Mouse (Mus musculus) myocyte (in vitro differentiated cells): Measurements from ENCODE around the gene Slc17a5. TPM values are rescaled to one million over a fixed set of nuclear protein-coding genes. Genes with fewer than 3 reads are reported as not detected.

ENCODE experiments used
- H3K27me3 ChIP-seq: one replicate; pipeline ENCODE4 v1.6.1; 2011; ENCODE audit not compliant: control insufficient read depth, insufficient read depth, insufficient read length
- H3K36me3 ChIP-seq: one replicate; pipeline ENCODE4 v1.6.1; 2011; ENCODE audit not compliant: control insufficient read depth, insufficient read depth
- H3K4me2 ChIP-seq: one replicate; pipeline ENCODE4 v1.6.1; 2011; ENCODE audit warnings: low read depth, control low read depth
- H3K4me3 ChIP-seq: one replicate; pipeline ENCODE4 v1.5.1; 2011; ENCODE audit warnings: mild to moderate bottlenecking, control low read depth, moderate library complexity
- H3K79me2 ChIP-seq: one replicate; pipeline ENCODE4 v1.6.1; 2011; ENCODE audit not compliant: control insufficient read depth, insufficient read depth
- H3ac ChIP-seq: one replicate; pipeline ENCODE4 v1.6.1; 2011; ENCODE audit not compliant: control insufficient read depth, insufficient read length
- CEBPB ChIP-seq: IDR thresholded peaks from 2 replicates; pipeline ENCODE4 v1.6.1; 2011; ENCODE audit warnings: mild to moderate bottlenecking, moderate library complexity; ENCODE audit not compliant: poor library complexity, insufficient read depth, severe bottlenecking
- E2F4 ChIP-seq: IDR thresholded peaks from one replicate; pipeline ENCODE4 v1.6.1; 2011; ENCODE audit warnings: mild to moderate bottlenecking, control low read depth, moderate library complexity; ENCODE audit not compliant: insufficient read depth
- MAX ChIP-seq: IDR thresholded peaks from one replicate; pipeline ENCODE4 v1.6.1; 2011; ENCODE audit warnings: low read depth, mild to moderate bottlenecking, control low read depth
- MYOD1 ChIP-seq, 3 experiments: IDR thresholded peaks; one replicate each; pipeline ENCODE4 v1.6.1; 2011; ENCODE audit warnings: control low read depth in 2 of 3, low read depth in 2 of 3, mild to moderate bottlenecking in 2 of 3, moderate library complexity in 1 of 3; ENCODE audit not compliant: insufficient read length in 2 of 3, control insufficient read depth in 1 of 3
- MYOG ChIP-seq, 3 experiments: IDR thresholded peaks; one replicate each; pipeline ENCODE4 v1.6.1; 2011; ENCODE audit warnings: control low read depth in 2 of 3, low read depth in 2 of 3, mild to moderate bottlenecking in 2 of 3; ENCODE audit not compliant: insufficient read length in 2 of 3, control insufficient read depth in 1 of 3, insufficient read depth in 1 of 3
- POLR2A ChIP-seq: IDR thresholded peaks from one replicate; pipeline ENCODE4 v1.6.1; 2011; ENCODE audit warnings: low read depth, mild to moderate bottlenecking, control low read depth, moderate library complexity; ENCODE audit not compliant: insufficient read length
- POLR2AphosphoS2 ChIP-seq: IDR thresholded peaks from one replicate; pipeline ENCODE4 v1.6.1; 2011; ENCODE audit warnings: low read depth, control low read depth; ENCODE audit not compliant: insufficient read length
- REST ChIP-seq: IDR thresholded peaks from one replicate; pipeline ENCODE4 v1.6.1; 2011; ENCODE audit warnings: mild to moderate bottlenecking, control low read depth, moderate library complexity; ENCODE audit not compliant: insufficient read depth, insufficient read length
- SRF ChIP-seq: IDR thresholded peaks from one replicate; pipeline ENCODE4 v1.6.1; 2011; ENCODE audit warnings: low read depth; ENCODE audit not compliant: control insufficient read depth, insufficient read length
- TCF12 ChIP-seq: IDR thresholded peaks from one replicate; pipeline ENCODE4 v1.6.1; 2011; ENCODE audit warnings: mild to moderate bottlenecking, control low read depth; ENCODE audit not compliant: poor library complexity, insufficient read depth, severe bottlenecking
- TCF3 ChIP-seq: IDR thresholded peaks from one replicate; pipeline ENCODE4 v1.6.1; 2011; ENCODE audit warnings: low read depth, control low read depth; ENCODE audit not compliant: insufficient read length
- USF1 ChIP-seq: IDR thresholded peaks from one replicate; pipeline ENCODE4 v1.6.1; 2011; ENCODE audit warnings: low read depth, mild to moderate bottlenecking, control low read depth, moderate library complexity
- polyA plus RNA-seq: library from polyadenylated mRNA; unstranded; fragments of >200 nt; fragmentation: generic; extraction: Trizol; gene quantifications from one replicate; pipeline ENCODE4 v1.2.1, GENCODE M21; 2012; ENCODE audit warnings: missing spikeins

Gene Slc17a5
- polyA plus RNA-seq, 1 experiment: 4.7 TPM

- Histone ChIP-seq H3K4me3 (no peak overlapping the region), H3K27me3 (no peaks in the 10 kb centered on the region), H3K79me2 (no peaks in the 10 kb centered on the region), H3K4me2 (peak overlapping the region; percentile 76), H3K36me3 (no peaks in the 10 kb centered on the region), H3ac (no peak overlapping the region)
- no peak for TF ChIP-seq POLR2A
- TF ChIP-seq TCF12: no peak
- TF ChIP-seq TCF3: no peak
- no peak for TF ChIP-seq USF1
- TF ChIP-seq E2F4: no peak
- TF ChIP-seq POLR2AphosphoS2: no peak
Measured at GRCm38 (mm10) chr9:78505223-78505622, 82.6 kb downstream of the Slc17a5 start.

GRCm38 (mm10) chr9:78504679-78505078 lies 83.2 kb downstream of the Slc17a5 start:
- H3K4me3 ChIP-seq: peak overlapping the region; percentile 12
- peak in 2 of 3 experiments; percentile 41 to 49 for TF ChIP-seq MYOD1 (IDR thresholded peaks at IDR 0.05; ENCODE audit: control insufficient read depth in 1 of 3, insufficient read length in 2 of 3, low read depth in 2 of 3)
- no peak for TF ChIP-seq SRF
- peak in 1 of 3 experiments; percentile 73 for TF ChIP-seq MYOG (IDR thresholded peaks at IDR 0.05; ENCODE audit: control insufficient read depth in 1 of 3, insufficient read depth in 1 of 3, insufficient read length in 2 of 3, low read depth in 2 of 3)
- peak; percentile 35 for TF ChIP-seq POLR2A
- peak overlapping the region; percentile 76 for H3K4me2 ChIP-seq
- H3K79me2 ChIP-seq: no peaks in the 10 kb centered on the region
- H3K36me3 ChIP-seq: no peaks in the 10 kb centered on the region
- no peak overlapping the region for H3ac ChIP-seq
- H3K27me3 ChIP-seq: no peaks in the 10 kb centered on the region

DNA sequence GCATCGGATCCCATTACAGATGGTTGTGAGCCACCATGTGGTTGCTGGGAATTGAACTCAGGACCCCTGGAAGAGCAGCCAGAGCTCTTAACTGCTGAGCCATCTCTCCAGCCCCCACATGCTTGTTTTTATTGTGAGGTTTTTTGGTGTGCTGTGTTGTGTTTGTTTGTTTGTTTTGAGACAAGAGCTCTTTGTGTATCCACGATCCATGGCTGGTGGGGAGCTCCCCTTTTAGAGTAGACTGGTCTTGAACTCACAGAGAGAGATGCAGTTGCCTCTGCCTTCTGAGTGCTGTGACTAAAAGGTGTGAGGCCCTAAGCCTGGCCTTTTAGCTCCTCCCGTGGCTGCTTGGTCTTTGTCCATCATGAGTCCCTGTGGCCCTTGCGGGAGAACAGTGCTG lies 83.7 kb downstream of the Slc17a5 start:
- H3K4me3 ChIP-seq: peak overlapping the region; percentile 12
- H3K36me3 ChIP-seq: no peaks in the 10 kb centered on the region
- H3ac ChIP-seq: no peak overlapping the region
- H3K79me2 ChIP-seq: no peaks in the 10 kb centered on the region
- peak overlapping the region; percentile 76 for H3K4me2 ChIP-seq
- no peaks in the 10 kb centered on the region for H3K27me3 ChIP-seq
- TF ChIP-seq USF1 (no peak), MAX (no peak), POLR2AphosphoS2 (no peak), MYOD1 (IDR thresholded peaks at IDR 0.05; ENCODE audit: control insufficient read depth in 1 of 3, insufficient read length in 2 of 3, low read depth in 2 of 3) (no peak), TCF3 (no peak), POLR2A (no peak), MYOG (IDR thresholded peaks at IDR 0.05; ENCODE audit: control insufficient read depth in 1 of 3, insufficient read depth in 1 of 3, insufficient read length in 2 of 3, low read depth in 2 of 3) (no peak), SRF (no peak), TCF12 (no peak)

DNA sequence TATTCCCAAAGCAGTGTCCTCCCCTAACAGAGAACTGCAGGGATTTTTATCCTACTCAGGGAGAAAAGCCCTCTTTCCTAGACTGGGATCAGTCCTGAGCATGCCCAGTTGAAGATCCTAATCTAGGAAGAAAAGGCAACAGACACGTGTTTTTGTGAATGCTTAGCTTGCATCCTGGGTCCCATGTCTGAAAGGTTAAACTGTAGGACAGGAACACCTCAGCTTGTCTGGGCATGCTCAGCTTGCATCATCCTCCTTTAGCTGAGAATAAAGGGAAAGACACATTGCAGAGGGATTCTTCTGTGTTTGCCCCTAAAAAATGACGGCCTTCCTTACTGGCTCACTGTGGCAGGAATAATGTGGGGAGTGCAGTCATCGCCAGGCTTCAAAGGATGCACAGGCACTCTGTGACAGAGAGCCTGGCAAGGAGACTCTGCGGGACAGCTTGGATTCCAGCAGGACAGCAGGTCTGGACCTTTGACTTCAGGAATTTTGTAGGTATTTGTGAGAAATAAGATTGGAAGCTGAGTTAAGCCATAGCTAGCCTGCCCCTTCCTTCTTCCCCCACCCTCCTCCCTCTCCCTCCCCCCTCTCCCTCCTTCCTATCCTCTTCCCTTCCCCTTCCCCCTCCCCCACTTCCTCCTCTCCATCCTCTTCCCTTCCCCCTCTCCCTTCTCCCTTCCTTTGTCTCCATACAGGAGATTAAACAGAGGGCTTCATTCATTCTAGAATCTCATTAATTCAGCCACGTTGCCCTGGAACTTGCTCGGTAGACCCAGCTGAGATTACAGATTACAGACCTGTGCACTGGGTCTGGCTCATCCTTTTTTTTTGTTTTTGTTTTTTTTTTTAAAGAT lies 84.4 kb downstream of the Slc17a5 start:
- Histone ChIP-seq H3K79me2 (no peaks in the 10 kb centered on the region), H3ac (no peak overlapping the region), H3K4me3 (peak overlapping the region; percentile 12), H3K4me2 (peak overlapping the region; percentile 76), H3K36me3 (no peaks in the 10 kb centered on the region), H3K27me3 (no peaks in the 10 kb centered on the region)
- TF ChIP-seq MAX: no peak
- TF ChIP-seq CEBPB: 0 out of 2 replicates have a peak, but pooled peaks have one; percentile 28
- no peak for TF ChIP-seq USF1
- no peak for TF ChIP-seq MYOD1 (IDR thresholded peaks at IDR 0.05; ENCODE audit: control insufficient read depth in 1 of 3, insufficient read length in 2 of 3, low read depth in 2 of 3)

DNA sequence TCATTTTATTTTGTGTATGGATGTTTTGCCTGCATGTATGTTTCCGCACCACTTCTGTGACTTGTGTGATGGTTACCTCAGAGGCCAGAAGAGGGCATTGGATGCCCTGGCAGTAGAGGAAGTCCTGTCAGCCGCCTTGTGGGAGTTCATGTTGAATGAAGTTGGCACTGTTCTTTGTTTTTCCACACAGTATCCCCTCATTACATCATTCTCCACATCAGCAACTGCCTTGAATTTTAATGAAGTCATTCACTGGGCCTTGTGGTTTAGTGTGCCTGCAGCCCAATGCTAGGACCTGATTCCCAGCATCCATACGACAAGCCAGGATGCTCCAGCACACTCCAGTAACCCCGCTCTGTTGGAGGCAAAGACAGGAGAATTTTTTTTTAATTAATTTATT lies 86.6 kb downstream of the Slc17a5 start:
- Histone ChIP-seq H3ac (no peak overlapping the region), H3K4me3 (no peak overlapping the region), H3K79me2 (no peaks in the 10 kb centered on the region), H3K4me2 (no peak overlapping the region), H3K27me3 (no peaks in the 10 kb centered on the region), H3K36me3 (no peaks in the 10 kb centered on the region)
- TF ChIP-seq E2F4 (no peak), CEBPB (peak; percentile 52; the same call in 1 of the 2 replicates)

- TF ChIP-seq CEBPB (no peak), POLR2AphosphoS2 (no peak), TCF3 (no peak), POLR2A (no peak), TCF12 (no peak), USF1 (no peak), SRF (no peak), MYOG (IDR thresholded peaks at IDR 0.05; ENCODE audit: control insufficient read depth in 1 of 3, insufficient read depth in 1 of 3, insufficient read length in 2 of 3, low read depth in 2 of 3) (no peak), MAX (no peak), E2F4 (no peak), REST (no peak), MYOD1 (IDR thresholded peaks at IDR 0.05; ENCODE audit: control insufficient read depth in 1 of 3, insufficient read length in 2 of 3, low read depth in 2 of 3) (no peak)
- Histone ChIP-seq H3K79me2 (no peaks in the 10 kb centered on the region), H3K4me3 (no peak overlapping the region), H3K27me3 (no peaks in the 10 kb centered on the region), H3K4me2 (peak overlapping the region; percentile 2), H3K36me3 (no peaks in the 10 kb centered on the region), H3ac (no peak overlapping the region)
Measured at GRCm38 (mm10) chr9:78500386-78500785, 87.5 kb downstream of the Slc17a5 start.
